Mouse (Mus musculus) limb, embryonic 13.5 days (tissue): ENCODE results near the gene Olfr787. TPM values are rescaled to one million over a fixed set of nuclear protein-coding genes. Genes with fewer than 3 reads are reported as not detected.

Source experiments
- ATAC-seq: fragments of 200-750 bp; cut with Nextera tagmentation; 2 replicates; pipeline ENCODE4 v1.8.0; 2017; ENCODE audit warnings: low read depth, moderate number of reproducible peaks, moderate TSS enrichment; ENCODE audit not compliant: low FRiP score
- H3K27ac ChIP-seq: fragments of 300-500 bp; sonication (generic); 2 replicates; pipeline ENCODE4 v1.5.1; 2015; ENCODE audit warnings: inconsistent platforms, mild to moderate bottlenecking, moderate library complexity
- H3K27me3 ChIP-seq: fragments of 300-500 bp; sonication (generic); 2 replicates; pipeline ENCODE4 v1.6.1; 2015; ENCODE audit warnings: mild to moderate bottlenecking, inconsistent platforms
- H3K36me3 ChIP-seq: fragments of 300-500 bp; sonication (generic); 2 replicates; pipeline ENCODE4 v1.6.1; 2015; ENCODE audit warnings: inconsistent platforms, mild to moderate bottlenecking, moderate library complexity
- H3K4me1 ChIP-seq: fragments of 300-500 bp; sonication (generic); 2 replicates; pipeline ENCODE4 v1.6.1; 2015; ENCODE audit warnings: inconsistent platforms
- H3K4me2 ChIP-seq: fragments of 300-500 bp; sonication (generic); replicated peaks from 2 replicates; pipeline ENCODE4 v1.6.1; 2015; ENCODE audit warnings: inconsistent platforms, mild to moderate bottlenecking, moderate library complexity
- H3K4me3 ChIP-seq: fragments of 300-500 bp; sonication (generic); 2 replicates; pipeline ENCODE4 v1.5.1; 2015; ENCODE audit warnings: moderate library complexity, mild to moderate bottlenecking, inconsistent platforms
- H3K9ac ChIP-seq: fragments of 300-500 bp; sonication (generic); 2 replicates; pipeline ENCODE4 v1.6.1; 2015; ENCODE audit warnings: mild to moderate bottlenecking, inconsistent platforms
- H3K9me3 ChIP-seq: fragments of 300-500 bp; sonication (generic); 2 replicates; pipeline ENCODE4 v1.6.1; 2016; ENCODE audit warnings: inconsistent platforms
- WGBS: fragments of 180-500 bp; shearing (Covaris S2); methylation state at CpG from one replicate; pipeline ENCODE4 v1.1.7; 2015; 5-methylcytosine and 5-hydroxymethylcytosine counted together
- polyA plus RNA-seq: library from polyadenylated mRNA; unstranded; fragments of >200 nt; fragmentation: Nextera tagmentation; extraction: Ambion mirVana; gene quantifications from 2 replicates; pipeline ENCODE4 v1.2.1, GENCODE M21; 2015

Gene Olfr787
- not detected in 2 replicates for polyA plus RNA-seq

- no peak within 1 kb of the TSS for H3K4me2 ChIP-seq
- 88% methylated on average over 3 of the region's 3 CpGs for WGBS
- H3K4me3 ChIP-seq = no peak within 1 kb of the TSS
- H3K36me3 ChIP-seq = no peaks in the 10 kb centered on the region
- no peaks in the 10 kb centered on the region for H3K4me1 ChIP-seq
- no peaks in the 10 kb centered on the region for H3K9me3 ChIP-seq
- H3K9ac ChIP-seq = no peak within 1 kb of the TSS
- no peak for ATAC-seq
- no peaks in the 10 kb centered on the region for H3K27me3 ChIP-seq
- no peak within 1 kb of the TSS for H3K27ac ChIP-seq
Observed at GRCm38 (mm10) chr10:129461562-129461961, at the start of gene Olfr787. Olfr787 (plus strand) TSS chr10:129461862.

- no peaks in the 10 kb centered on the region for H3K27me3 ChIP-seq
- no peaks in the 10 kb centered on the region for H3K9me3 ChIP-seq
- H3K9ac ChIP-seq = no peak within 1 kb of the TSS
- no peak within 1 kb of the TSS for H3K27ac ChIP-seq
- H3K4me2 ChIP-seq = no peak within 1 kb of the TSS
- H3K36me3 ChIP-seq = no peaks in the 10 kb centered on the region
- H3K4me3 ChIP-seq = no peak within 1 kb of the TSS
- no peaks in the 10 kb centered on the region for H3K4me1 ChIP-seq
- no peak for ATAC-seq
Observed at GRCm38 (mm10) chr10:129427006-129427405, 34.7 kb upstream of the Olfr787 start, which contains the start of gene Olfr786. Olfr786 (plus strand) TSS chr10:129427306.

GRCm38 (mm10) chr10:129470698-129471097, 9.0 kb downstream of the Olfr787 start, which contains the start of gene Olfr788:
Olfr788 (plus strand) TSS chr10:129470998.
- no peaks in the 10 kb centered on the region for H3K27me3 ChIP-seq
- H3K36me3 ChIP-seq = no peaks in the 10 kb centered on the region
- H3K4me2 ChIP-seq = no peak within 1 kb of the TSS
- H3K9me3 ChIP-seq = no peaks in the 10 kb centered on the region
- H3K4me1 ChIP-seq = no peaks in the 10 kb centered on the region
- no peak for ATAC-seq
- no peak within 1 kb of the TSS for H3K4me3 ChIP-seq
- no peak within 1 kb of the TSS for H3K27ac ChIP-seq
- H3K9ac ChIP-seq = no peak within 1 kb of the TSS

GRCm38 (mm10) chr10:129473256-129473655, 11.6 kb downstream of the Olfr787 start:
- Histone ChIP-seq H3K4me2 (no peak overlapping the region), H3K9me3 (no peaks in the 10 kb centered on the region), H3K4me3 (no peak overlapping the region), H3K27ac (no peak overlapping the region), H3K36me3 (no peaks in the 10 kb centered on the region), H3K9ac (no peak overlapping the region), H3K4me1 (no peaks in the 10 kb centered on the region), H3K27me3 (no peaks in the 10 kb centered on the region)
- 70% methylated on average over 2 of the region's 2 CpGs for WGBS
- no peak for ATAC-seq

- Histone ChIP-seq H3K4me1 (no peaks in the 10 kb centered on the region), H3K36me3 (no peaks in the 10 kb centered on the region), H3K27ac (no peak overlapping the region), H3K27me3 (no peaks in the 10 kb centered on the region), H3K9ac (no peak overlapping the region), H3K9me3 (no peaks in the 10 kb centered on the region), H3K4me3 (no peak overlapping the region), H3K4me2 (no peak overlapping the region)
- ATAC-seq = no peak
Observed at GRCm38 (mm10) chr10:129473723-129474122, 12.1 kb downstream of the Olfr787 start.

- no peaks in the 10 kb centered on the region for H3K9me3 ChIP-seq
- H3K4me2 ChIP-seq = no peak within 1 kb of the TSS
- H3K27ac ChIP-seq = no peak within 1 kb of the TSS
- no peak for ATAC-seq
- no peak within 1 kb of the TSS for H3K4me3 ChIP-seq
- no peaks in the 10 kb centered on the region for H3K27me3 ChIP-seq
- H3K4me1 ChIP-seq = no peaks in the 10 kb centered on the region
- no peaks in the 10 kb centered on the region for H3K36me3 ChIP-seq
- WGBS = 63% methylated on average over 2 of the region's 2 CpGs
- no peak within 1 kb of the TSS for H3K9ac ChIP-seq
Observed at GRCm38 (mm10) chr10:129484452-129484851, 22.8 kb downstream of the Olfr787 start, which contains the start of gene Olfr789. Olfr789 (plus strand) TSS chr10:129484752.

- H3K9me3 ChIP-seq = no peaks in the 10 kb centered on the region
- H3K27me3 ChIP-seq = no peaks in the 10 kb centered on the region
- H3K27ac ChIP-seq = no peak overlapping the region
- H3K9ac ChIP-seq = no peak overlapping the region
- 74% methylated on average over 2 of the region's 2 CpGs for WGBS
- H3K4me2 ChIP-seq = no peak overlapping the region
- no peak overlapping the region for H3K4me3 ChIP-seq
- ATAC-seq = no peak
- H3K4me1 ChIP-seq = no peaks in the 10 kb centered on the region
- H3K36me3 ChIP-seq = no peaks in the 10 kb centered on the region
Observed at GRCm38 (mm10) chr10:129490101-129490500, 28.4 kb downstream of the Olfr787 start.

GRCm38 (mm10) chr10:129498192-129498591, 36.5 kb downstream of the Olfr787 start, which contains the start of gene Olfr790:
Olfr790 (plus strand) TSS chr10:129498492.
- ATAC-seq = no peak
- H3K9ac ChIP-seq = no peak within 1 kb of the TSS
- no peaks in the 10 kb centered on the region for H3K9me3 ChIP-seq
- no peaks in the 10 kb centered on the region for H3K27me3 ChIP-seq
- no peak within 1 kb of the TSS for H3K4me3 ChIP-seq
- no peaks in the 10 kb centered on the region for H3K4me1 ChIP-seq
- H3K36me3 ChIP-seq = no peaks in the 10 kb centered on the region
- H3K4me2 ChIP-seq = no peak within 1 kb of the TSS
- no peak within 1 kb of the TSS for H3K27ac ChIP-seq

Other genes with a start within 250 kb of the Olfr787 start
- not detected in 2 replicates for gene Olfr774, start 225.7 kb upstream of the Olfr787 start, polyA plus RNA-seq
- gene Olfr775, start 213.4 kb upstream of the Olfr787 start, polyA plus RNA-seq = not detected in 2 replicates
- gene Olfr776, start 202.7 kb upstream of the Olfr787 start, polyA plus RNA-seq = not detected in 2 replicates
- not detected in 2 replicates for gene Olfr777, start 190.4 kb upstream of the Olfr787 start, polyA plus RNA-seq
- not detected in 2 replicates for gene Olfr780, start 143.7 kb upstream of the Olfr787 start, polyA plus RNA-seq
- not detected in 2 replicates for gene Olfr781, start 133.0 kb upstream of the Olfr787 start, polyA plus RNA-seq
- not detected in 2 replicates for gene Olfr782, start 113.0 kb upstream of the Olfr787 start, polyA plus RNA-seq
- 0.06 TPM in 2 replicates for gene Olfr784, start 77.8 kb upstream of the Olfr787 start, polyA plus RNA-seq
- not detected in 2 replicates for gene Olfr785, start 56.4 kb upstream of the Olfr787 start, polyA plus RNA-seq
- gene Olfr786, start 34.6 kb upstream of the Olfr787 start, polyA plus RNA-seq = not detected in 2 replicates
- gene Olfr788, start 9.1 kb downstream of the Olfr787 start, polyA plus RNA-seq = not detected in 2 replicates
- not detected in 2 replicates for gene Olfr789, start 22.9 kb downstream of the Olfr787 start, polyA plus RNA-seq
- gene Olfr790, start 36.6 kb downstream of the Olfr787 start, polyA plus RNA-seq = not detected in 2 replicates
- gene Olfr791, start 59.9 kb downstream of the Olfr787 start, polyA plus RNA-seq = not detected in 2 replicates
- not detected in 2 replicates for gene Olfr792, start 77.3 kb downstream of the Olfr787 start, polyA plus RNA-seq
- gene Olfr794, start 105.8 kb downstream of the Olfr787 start, polyA plus RNA-seq = not detected in 2 replicates
- gene Olfr796, start 150.7 kb downstream of the Olfr787 start, polyA plus RNA-seq = not detected in 2 replicates
- not detected in 2 replicates for gene Olfr798, start 166.1 kb downstream of the Olfr787 start, polyA plus RNA-seq
- not detected in 2 replicates for gene Olfr799, start 175.6 kb downstream of the Olfr787 start, polyA plus RNA-seq
- not detected in 2 replicates for gene Olfr800, start 195.8 kb downstream of the Olfr787 start, polyA plus RNA-seq
- gene Olfr801, start 212.0 kb downstream of the Olfr787 start, polyA plus RNA-seq = not detected in 2 replicates
- gene Olfr802, start 226.3 kb downstream of the Olfr787 start, polyA plus RNA-seq = not detected in 2 replicates
- gene Olfr803, start 232.4 kb downstream of the Olfr787 start, polyA plus RNA-seq = not detected in 2 replicates
- not detected in 2 replicates for gene Olfr804, start 241.3 kb downstream of the Olfr787 start, polyA plus RNA-seq